Comparison of ENCODE assay signal across 22 mouse cellular contexts in genomic region chr13:37431707-37432106, GRCm38 (mm10).
"Had no signal": no experiment of that assay in that cellular context is flagged by ENCODE, and none has a peak within 500 bp of the region (broad histone marks: within the 10 kb centered on the region; RNA-seq: fewer than 3 reads in every experiment).

No protein-coding gene starts in this region.

- H3K36me3 ChIP-seq: heart, embryonic 10.5 days; heart, embryonic 12.5 days; hindbrain, embryonic 10.5 days; hindbrain, embryonic 12.5 days; hindbrain, embryonic 15.5 days; limb, embryonic 10.5 days; limb, embryonic 12.5 days; liver, embryonic 13.5 days; liver, embryonic 15.5 days had no signal

- H3K4me3 ChIP-seq: heart, embryonic 10.5 days; heart, embryonic 12.5 days; hindbrain, embryonic 10.5 days; hindbrain, embryonic 12.5 days; hindbrain, embryonic 15.5 days; left cerebral cortex, adult 2 months; limb, embryonic 10.5 days; limb, embryonic 12.5 days; liver, embryonic 13.5 days; liver, embryonic 15.5 days had no signal

- H3K9me3 ChIP-seq: heart, embryonic 10.5 days; heart, embryonic 12.5 days; hindbrain, embryonic 10.5 days; hindbrain, embryonic 12.5 days; hindbrain, embryonic 15.5 days; limb, embryonic 10.5 days; limb, embryonic 12.5 days; liver, embryonic 13.5 days; liver, embryonic 15.5 days had no signal

- H3K27ac ChIP-seq: heart, embryonic 10.5 days; hindbrain, embryonic 10.5 days; hindbrain, embryonic 12.5 days; hindbrain, embryonic 15.5 days; hindbrain, postnatal 0 days; left cerebral cortex, adult 2 months; limb, embryonic 10.5 days; limb, embryonic 12.5 days; liver, embryonic 13.5 days; liver, embryonic 15.5 days had no signal

- DNase-seq: gastrocnemius, postnatal 14 days; gastrocnemius, postnatal 36 days; heart, adult 18-20 months; heart, postnatal 10 days; heart, postnatal 4 days; kidney, adult 11 months; kidney, adult 8-10 months; kidney, postnatal 14 days; kidney, postnatal 36 days; layer of hippocampus, adult 9-11 months; liver; liver, embryonic 13.5 days had no signal
